21 mouse cellular contexts compared by ENCODE assay signal in the genomic region with DNA sequence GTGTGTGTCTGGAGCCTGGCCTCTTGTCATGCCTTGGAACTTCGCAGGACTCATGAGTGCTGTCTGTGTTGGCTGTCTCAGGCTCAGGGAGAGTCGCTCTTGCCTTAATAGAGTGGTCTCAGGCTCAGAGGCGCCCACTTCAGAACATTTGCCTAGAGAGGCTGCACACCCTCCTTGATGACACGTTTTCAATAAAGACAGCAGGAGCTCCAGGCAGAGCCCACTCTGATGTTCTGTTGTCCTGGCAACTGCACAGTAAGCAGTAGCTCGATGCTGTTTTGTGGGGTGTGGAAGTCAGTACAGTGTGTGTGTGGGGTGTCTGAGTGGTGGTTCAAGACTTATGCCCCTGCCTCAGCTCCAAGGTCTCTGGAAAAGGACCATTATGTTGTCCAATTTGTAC.
DNase-seq lines count a peak whose midpoint lies in the region; ATAC-seq and TF ChIP-seq lines count a peak whose summit lies in the region.
"Had no signal": no experiment of that assay in that cellular context is flagged by ENCODE, and none has a peak within 500 bp of the region (broad histone marks: within the 10 kb centered on the region; RNA-seq: fewer than 3 reads in every experiment).

No protein-coding gene starts in this region.

- no peak overlapping the region for H3K9ac ChIP-seq in forebrain, embryonic 13.5 days
- H3K9ac ChIP-seq in forebrain, embryonic 11.5 days (ENCODE audit: low read length): no peak overlapping the region
- H3K9ac ChIP-seq in midbrain, embryonic 14.5 days (replicated peaks; ENCODE audit: low read length): no peak overlapping the region
- H3K9ac ChIP-seq: embryonic facial prominence, embryonic 13.5 days; heart, embryonic 12.5 days; hindbrain, embryonic 14.5 days; intestine, embryonic 15.5 days had no signal

- H3K27ac ChIP-seq in forebrain, embryonic 13.5 days: no peak overlapping the region
- H3K27ac ChIP-seq in forebrain, embryonic 11.5 days (ENCODE audit: low read depth, low read length): no peak overlapping the region
- no peak overlapping the region for H3K27ac ChIP-seq in testis, adult 2 months (ENCODE audit: control insufficient read depth, insufficient read depth, low read depth, low read length)
- no peak overlapping the region for H3K27ac ChIP-seq in midbrain, embryonic 14.5 days (replicated peaks; ENCODE audit: low read depth, low read length)
- H3K27ac ChIP-seq: embryonic facial prominence, embryonic 13.5 days; gastrocnemius, adult 2 months; hindbrain, embryonic 10.5 days; hindbrain, embryonic 14.5 days; intestine, embryonic 15.5 days had no signal

- peaks cover 29% of the 10 kb centered on the region for H3K9me3 ChIP-seq in forebrain, embryonic 13.5 days (replicated peaks)
- no peaks in the 10 kb centered on the region; the same call in 1 of the 2 replicates for H3K9me3 ChIP-seq in forebrain, embryonic 11.5 days (ENCODE audit: control insufficient read depth, low read length)
- H3K9me3 ChIP-seq in midbrain, embryonic 14.5 days (ENCODE audit: control insufficient read depth, low read length): peaks cover 3% of the 10 kb centered on the region; the same call in 1 of the 2 replicates
- H3K9me3 ChIP-seq: intestine, embryonic 15.5 days had no signal

- H3K4me2 ChIP-seq in forebrain, embryonic 13.5 days: no peak overlapping the region
- no peak overlapping the region for H3K4me2 ChIP-seq in forebrain, embryonic 11.5 days (ENCODE audit: low read depth, low read length, severe bottlenecking)
- H3K4me2 ChIP-seq in midbrain, embryonic 14.5 days (ENCODE audit: low read length): no peak overlapping the region
- H3K4me2 ChIP-seq: embryonic facial prominence, embryonic 13.5 days; heart, embryonic 12.5 days; hindbrain, embryonic 14.5 days; intestine, embryonic 15.5 days had no signal

- no peak for DNase-seq in forebrain, embryonic 11.5 days (ENCODE audit: low spot score)
- DNase-seq in frontal cortex, adult 2 months (ENCODE audit: extremely low spot score in 1 of 2, low spot score in 1 of 2): no peak
- DNase-seq in testis, postnatal 14 days (ENCODE audit: low spot score): no peak
- no peak for DNase-seq in midbrain, embryonic 14.5 days
- DNase-seq: adrenal gland, postnatal 10 days; B cell, adult 2 months; cerebellum, adult 18-20 months; cerebellum, adult 9-11 months; cerebellum, postnatal 36 days; gastrocnemius, adult 2 months; gastrocnemius, postnatal 25 days had no signal

- no peaks in the 10 kb centered on the region for H3K27me3 ChIP-seq in forebrain, embryonic 13.5 days
- H3K27me3 ChIP-seq in forebrain, embryonic 11.5 days (ENCODE audit: control insufficient read depth, insufficient read depth, low read length): no peaks in the 10 kb centered on the region
- no peaks in the 10 kb centered on the region for H3K27me3 ChIP-seq in testis, adult 2 months (ENCODE audit: control insufficient read depth, insufficient read depth, low read length)
- H3K27me3 ChIP-seq in midbrain, embryonic 14.5 days (ENCODE audit: control insufficient read depth, insufficient read depth, low read length): no peaks in the 10 kb centered on the region
- H3K27me3 ChIP-seq: embryonic facial prominence, embryonic 13.5 days; heart, embryonic 12.5 days; intestine, embryonic 15.5 days had no signal

- no peak overlapping the region for H3K4me3 ChIP-seq in forebrain, embryonic 13.5 days
- H3K4me3 ChIP-seq in forebrain, embryonic 11.5 days (ENCODE audit: low read depth, low read length): no peak overlapping the region
- peak overlapping the region; percentile 1; the same call in 1 of the 2 replicates for H3K4me3 ChIP-seq in testis, adult 2 months (ENCODE audit: control insufficient read depth, low read depth, low read length)
- no peak overlapping the region for H3K4me3 ChIP-seq in midbrain, embryonic 14.5 days (replicated peaks; ENCODE audit: low read depth, low read length)
- H3K4me3 ChIP-seq: embryonic facial prominence, embryonic 13.5 days; gastrocnemius, adult 2 months; heart, embryonic 12.5 days; hindbrain, embryonic 10.5 days; intestine, embryonic 15.5 days had no signal

- TF ChIP-seq POLR2A in testis, adult 2 months (IDR thresholded peaks at IDR 0.05; ENCODE audit: control insufficient read depth, low read depth, low read length): no peak

- WGBS in forebrain, embryonic 13.5 days: 81% methylated on average over 5 of the region's 5 CpGs
- 84% methylated on average over 5 of the region's 5 CpGs for WGBS in forebrain, embryonic 11.5 days
- 79% methylated on average over 5 of the region's 5 CpGs for WGBS in midbrain, embryonic 14.5 days

- ATAC-seq in forebrain, embryonic 13.5 days: 0 out of 2 replicates have a peak, but pooled peaks have one; percentile 8
- no peak for ATAC-seq in forebrain, embryonic 11.5 days (replicated peaks; ENCODE audit: low FRiP score)
- peak; percentile 36; the same call in 1 of the 2 replicates for ATAC-seq in frontal cortex, adult (ENCODE audit: low TSS enrichment)
- no peak for ATAC-seq in midbrain, embryonic 14.5 days (ENCODE audit: low FRiP score, low TSS enrichment)
- ATAC-seq: CD4-positive, CD25-positive, alpha-beta regulatory T cell, adult 4 months; intestine, embryonic 15.5 days had no signal

- H3K36me3 ChIP-seq in forebrain, embryonic 13.5 days (ENCODE audit: poor library complexity, severe bottlenecking): no peaks in the 10 kb centered on the region; the same call in 1 of the 2 replicates
- no peaks in the 10 kb centered on the region for H3K36me3 ChIP-seq in forebrain, embryonic 11.5 days (ENCODE audit: control insufficient read depth, insufficient read depth, low read length)
- no peaks in the 10 kb centered on the region for H3K36me3 ChIP-seq in testis, adult 2 months (ENCODE audit: control insufficient read depth, insufficient read depth, low read length)
- no peaks in the 10 kb centered on the region for H3K36me3 ChIP-seq in midbrain, embryonic 14.5 days (ENCODE audit: control insufficient read depth, insufficient read depth, low read length)
- H3K36me3 ChIP-seq: embryonic facial prominence, embryonic 13.5 days; G1E; heart, embryonic 12.5 days; hindbrain, embryonic 10.5 days; intestine, embryonic 15.5 days had no signal

- TF ChIP-seq CTCF in testis, adult 2 months (IDR thresholded peaks at IDR 0.05; ENCODE audit: control insufficient read depth, insufficient read depth, insufficient replicate concordance, low read depth, low read length): no peak

- H3K4me1 ChIP-seq in forebrain, embryonic 13.5 days: no peaks in the 10 kb centered on the region
- H3K4me1 ChIP-seq in forebrain, embryonic 11.5 days (replicated peaks; ENCODE audit: control insufficient read depth, insufficient read depth, low read length): no peaks in the 10 kb centered on the region
- H3K4me1 ChIP-seq in testis, adult 2 months (ENCODE audit: control insufficient read depth, insufficient read depth, low read length): no peaks in the 10 kb centered on the region; the same call in 1 of the 2 replicates
- H3K4me1 ChIP-seq in midbrain, embryonic 14.5 days (ENCODE audit: control insufficient read depth, insufficient read depth, low read length): no peaks in the 10 kb centered on the region
- H3K4me1 ChIP-seq: embryonic facial prominence, embryonic 13.5 days; heart, embryonic 12.5 days; hindbrain, embryonic 10.5 days; intestine, embryonic 15.5 days had no signal

Comparison
In these comparisons a context has a peak if more than half of its experiments do, and no peak if none do; other contexts are left out.
1. ATAC-seq: peak in forebrain, embryonic 13.5 days (single experiment) and frontal cortex, adult (single experiment); none in forebrain, embryonic 11.5 days (single experiment) and midbrain, embryonic 14.5 days (single experiment).